Mouse (Mus musculus) cerebellum, adult 2 months (tissue): ENCODE data around the gene F7.

Experiments
- CTCF ChIP-seq: fragments of 200-500 bp; IDR thresholded peaks from 2 replicates; pipeline ENCODE4 v1.5.1; 2011; ENCODE audit warnings: low read depth, mild to moderate bottlenecking, control low read depth, low read length, moderate library complexity, borderline replicate concordance; ENCODE audit not compliant: insufficient read depth
- POLR2A ChIP-seq: fragments of 200-500 bp; IDR thresholded peaks from 2 replicates; pipeline ENCODE4 v1.6.1; 2011; ENCODE audit warnings: low read length, control low read depth, borderline replicate concordance; ENCODE audit not compliant: insufficient read depth

DNA sequence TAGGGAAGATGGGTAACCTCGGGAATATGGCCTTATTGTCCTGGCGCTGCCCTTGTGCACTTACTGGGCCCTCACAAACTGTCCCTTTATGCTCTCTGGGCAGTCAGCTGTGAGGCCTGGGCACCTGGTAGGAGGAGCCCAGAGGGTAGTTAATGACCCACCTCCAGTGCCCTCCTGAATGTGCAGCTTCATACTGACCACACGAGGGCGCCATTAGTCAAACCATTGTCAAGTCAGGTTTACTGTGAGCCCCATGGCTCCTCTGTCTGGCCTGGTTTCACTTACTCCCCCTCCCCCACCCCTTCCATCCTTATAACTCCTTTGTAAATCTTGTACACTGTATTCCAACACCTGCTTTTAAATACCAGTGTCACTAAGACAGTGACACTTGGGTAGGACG, 47.1 kb upstream of the F7 start:
- TF ChIP-seq CTCF, result peak; percentile 84
- TF ChIP-seq POLR2A, result no peak
